Mouse (Mus musculus) embryo, embryonic 11.5 days (tissue): ENCODE measurements at regions not wholly inside any gene's neighbourhood (a gene's known extent, or its start where the extent isn't known, plus 50 kb on each side); places are given as distances from the start of the nearest gene placed in this dataset.

ENCODE experiments used
- DNase-seq: peaks from one replicate; pipeline ENCODE4 v3.0.0-alpha.2; 2012; ENCODE audit warnings: low read depth, low spot score

GRCm38 (mm10) chr9:74342176-74342575, 232.0 kb downstream of the Wdr72 start:
- no peak for DNase-seq

GRCm38 (mm10) chr9:74345027-74345426, 234.9 kb downstream of the Wdr72 start:
- DNase-seq: no peak

- no peak for DNase-seq
Observed at GRCm38 (mm10) chr9:74348776-74349175, 238.6 kb downstream of the Wdr72 start.

- DNase-seq: no peak
Observed at GRCm38 (mm10) chr9:74365930-74366438, 255.8 kb downstream of the Wdr72 start.

GRCm38 (mm10) chr9:74376191-74376590, 266.0 kb downstream of the Wdr72 start:
- DNase-seq: no peak

GRCm38 (mm10) chr9:74377204-74377603, 267.0 kb downstream of the Wdr72 start:
- DNase-seq: no peak

GRCm38 (mm10) chr9:74384206-74384896, 274.2 kb downstream of the Wdr72 start:
- DNase-seq: no peak

GRCm38 (mm10) chr9:74425594-74425993, 315.4 kb downstream of the Wdr72 start:
- no peak for DNase-seq

GRCm38 (mm10) chr9:74449981-74450380, 339.8 kb downstream of the Wdr72 start:
- DNase-seq: no peak

- DNase-seq: no peak
Observed at GRCm38 (mm10) chr9:74461084-74461483, 350.9 kb downstream of the Wdr72 start.

- DNase-seq: no peak
Observed at GRCm38 (mm10) chr9:74476830-74477229, 366.7 kb downstream of the Wdr72 start.

GRCm38 (mm10) chr9:74479273-74479672, 369.1 kb downstream of the Wdr72 start:
- no peak for DNase-seq

GRCm38 (mm10) chr9:74513887-74514286, 347.8 kb upstream of the Onecut1 start:
- no peak for DNase-seq

GRCm38 (mm10) chr9:74528550-74528949, 333.2 kb upstream of the Onecut1 start:
- DNase-seq: no peak

GRCm38 (mm10) chr9:74530317-74530716, 331.4 kb upstream of the Onecut1 start:
- DNase-seq: peak; percentile 31

GRCm38 (mm10) chr9:74530748-74531147, 331.0 kb upstream of the Onecut1 start:
- DNase-seq: no peak

- no peak for DNase-seq
Observed at GRCm38 (mm10) chr9:74531986-74532385, 329.7 kb upstream of the Onecut1 start.

- DNase-seq: no peak
Observed at GRCm38 (mm10) chr9:74534976-74535375, 326.7 kb upstream of the Onecut1 start.

GRCm38 (mm10) chr9:74556116-74556515, 305.6 kb upstream of the Onecut1 start:
- no peak for DNase-seq

- DNase-seq: no peak
Observed at GRCm38 (mm10) chr9:74592757-74593156, 269.0 kb upstream of the Onecut1 start.

- no peak for DNase-seq
Observed at GRCm38 (mm10) chr9:74593970-74594369, 267.8 kb upstream of the Onecut1 start.

- DNase-seq: no peak
Observed at GRCm38 (mm10) chr9:74604415-74604814, 257.3 kb upstream of the Onecut1 start.

- DNase-seq: no peak
Observed at GRCm38 (mm10) chr9:74621957-74622356, 239.8 kb upstream of the Onecut1 start.

- no peak for DNase-seq
Observed at GRCm38 (mm10) chr9:74645394-74645793, 216.3 kb upstream of the Onecut1 start.
